Mouse (Mus musculus): ENCODE data around the gene Anapc13. TPM values are rescaled to one million over a fixed set of nuclear protein-coding genes. Genes with fewer than 3 reads are reported as not detected.

Gene Anapc13
- polyA plus RNA-seq, 1 experiment from 2014 or later, result 146 TPM

- Histone ChIP-seq H3K27ac (ENCODE audit: low read depth, low read length) (peak overlapping the region; percentile 95), H3K36me3 (ENCODE audit: control insufficient read depth, insufficient read depth, low read length) (no peaks in the 10 kb centered on the region), H3K9me3 (ENCODE audit: control insufficient read depth, low read length) (no peaks in the 10 kb centered on the region), H3K27me3 (replicated peaks; ENCODE audit: control insufficient read depth, insufficient read depth, low read length) (no peaks in the 10 kb centered on the region), H3K4me2 (ENCODE audit: low read length) (peak overlapping the region; percentile 72), H3K4me3 (ENCODE audit: low read length) (peak overlapping the region; percentile 69), H3K9ac (ENCODE audit: low read depth, low read length) (peak overlapping the region; percentile 93), H3K4me1 (ENCODE audit: control insufficient read depth, insufficient read depth, low read depth, low read length) (peaks cover 17% of the 10 kb centered on the region)
- 2% methylated on average over 26 of the region's 27 CpGs for WGBS
- peak; percentile 57 for ATAC-seq
Observed at GRCm38 (mm10) chr9:102625401-102625982, 604 bp upstream of the Anapc13 start.

- H3K4me1 ChIP-seq (ENCODE audit: control insufficient read depth, insufficient read depth, low read depth, low read length), result peaks cover 17% of the 10 kb centered on the region
- H3K27me3 ChIP-seq (replicated peaks; ENCODE audit: control insufficient read depth, insufficient read depth, low read length), result no peaks in the 10 kb centered on the region
- peak overlapping the region; percentile 69 for H3K4me3 ChIP-seq (ENCODE audit: low read length)
- ATAC-seq, result no peak
- no peaks in the 10 kb centered on the region; the same call in 1 of the 2 replicates for H3K36me3 ChIP-seq (ENCODE audit: control insufficient read depth, insufficient read depth, low read length)
- H3K9me3 ChIP-seq (ENCODE audit: control insufficient read depth, low read length), result no peaks in the 10 kb centered on the region
- 2% methylated on average over 9 of the region's 9 CpGs for whole genome bisulfite sequencing
- peak overlapping the region; percentile 81 for H3K4me2 ChIP-seq (ENCODE audit: low read length)
- H3K27ac ChIP-seq (ENCODE audit: low read depth, low read length), result peak overlapping the region; percentile 95
- H3K9ac ChIP-seq (ENCODE audit: low read depth, low read length), result peak overlapping the region; percentile 93
Observed at GRCm38 (mm10) chr9:102626839-102627225, 736 bp downstream of the Anapc13 start.

DNA sequence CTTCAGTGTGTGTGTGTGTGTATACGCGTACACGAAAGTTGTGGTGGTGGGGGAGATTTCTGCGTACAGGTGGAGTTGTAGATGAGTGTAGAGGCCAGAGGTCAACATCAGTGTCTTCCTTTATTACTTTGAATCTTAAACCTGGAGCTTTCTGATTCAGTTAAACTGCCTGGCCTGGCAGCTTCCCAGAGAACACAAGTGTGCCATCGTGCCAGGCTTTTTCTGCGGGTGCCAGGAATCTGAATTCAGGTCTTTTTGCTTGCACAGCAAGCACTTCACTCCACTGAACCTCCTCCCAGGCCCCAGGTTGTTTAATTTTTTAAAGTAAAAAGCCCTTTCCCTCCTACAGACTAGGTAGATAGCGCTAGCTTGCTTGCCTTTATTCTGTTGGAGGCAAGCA lies 1.3 kb downstream of the Anapc13 start:
- Histone ChIP-seq H3K9ac (ENCODE audit: low read depth, low read length) (peak overlapping the region; percentile 93), H3K27ac (ENCODE audit: low read depth, low read length) (peak overlapping the region; percentile 95)
- no peak for ATAC-seq

GRCm38 (mm10) chr9:102629052-102629451 lies 3.0 kb downstream of the Anapc13 start:
- Histone ChIP-seq H3K27me3 (replicated peaks; ENCODE audit: control insufficient read depth, insufficient read depth, low read length) (no peaks in the 10 kb centered on the region), H3K9ac (ENCODE audit: low read depth, low read length) (no peak overlapping the region), H3K27ac (ENCODE audit: low read depth, low read length) (no peak overlapping the region), H3K4me3 (ENCODE audit: low read length) (no peak overlapping the region), H3K36me3 (ENCODE audit: control insufficient read depth, insufficient read depth, low read length) (no peaks in the 10 kb centered on the region; the same call in none of the 2 replicates), H3K9me3 (ENCODE audit: control insufficient read depth, low read length) (no peaks in the 10 kb centered on the region), H3K4me2 (ENCODE audit: low read length) (no peak overlapping the region), H3K4me1 (ENCODE audit: control insufficient read depth, insufficient read depth, low read depth, low read length) (peaks cover 17% of the 10 kb centered on the region)
- WGBS, result 74% methylated on average over 7 of the region's 7 CpGs
- no peak for ATAC-seq

More for the DNA sequence above, 1.3 kb downstream of the Anapc13 start:
- H3K4me2 ChIP-seq (ENCODE audit: low read length), result peak overlapping the region; percentile 81
- peaks cover 17% of the 10 kb centered on the region for H3K4me1 ChIP-seq (ENCODE audit: control insufficient read depth, insufficient read depth, low read depth, low read length)
- 92% methylated on average over 7 of the region's 7 CpGs for WGBS
- peak overlapping the region; percentile 69; the same call in 1 of the 2 replicates for H3K4me3 ChIP-seq (ENCODE audit: low read length)
- no peaks in the 10 kb centered on the region; the same call in 1 of the 2 replicates for H3K36me3 ChIP-seq (ENCODE audit: control insufficient read depth, insufficient read depth, low read length)
- no peaks in the 10 kb centered on the region for H3K9me3 ChIP-seq (ENCODE audit: control insufficient read depth, low read length)
- no peaks in the 10 kb centered on the region for H3K27me3 ChIP-seq (replicated peaks; ENCODE audit: control insufficient read depth, insufficient read depth, low read length)

- no peak for ATAC-seq
- Histone ChIP-seq H3K9me3 (ENCODE audit: control insufficient read depth, low read length) (no peaks in the 10 kb centered on the region), H3K27ac (ENCODE audit: low read depth, low read length) (no peak overlapping the region), H3K4me2 (ENCODE audit: low read length) (no peak overlapping the region), H3K36me3 (ENCODE audit: control insufficient read depth, insufficient read depth, low read length) (no peaks in the 10 kb centered on the region; the same call in none of the 2 replicates), H3K4me3 (ENCODE audit: low read length) (no peak overlapping the region), H3K27me3 (replicated peaks; ENCODE audit: control insufficient read depth, insufficient read depth, low read length) (no peaks in the 10 kb centered on the region), H3K4me1 (ENCODE audit: control insufficient read depth, insufficient read depth, low read depth, low read length) (peaks cover 9% of the 10 kb centered on the region), H3K9ac (ENCODE audit: low read depth, low read length) (no peak overlapping the region)
- 65% methylated on average over 2 of the region's 2 CpGs for WGBS
Observed at GRCm38 (mm10) chr9:102631589-102632147, 5.6 kb downstream of the Anapc13 start.

- H3K36me3 ChIP-seq (ENCODE audit: control insufficient read depth, insufficient read depth, low read length), result no peaks in the 10 kb centered on the region; the same call in none of the 2 replicates
- H3K9me3 ChIP-seq (ENCODE audit: control insufficient read depth, low read length), result no peaks in the 10 kb centered on the region
- no peaks in the 10 kb centered on the region for H3K27me3 ChIP-seq (replicated peaks; ENCODE audit: control insufficient read depth, insufficient read depth, low read length)
- H3K4me1 ChIP-seq (ENCODE audit: control insufficient read depth, insufficient read depth, low read depth, low read length), result peaks cover 5% of the 10 kb centered on the region
- WGBS, result 88% methylated on average over 4 of the region's 4 CpGs
- no peak overlapping the region for H3K9ac ChIP-seq (ENCODE audit: low read depth, low read length)
- no peak for ATAC-seq
- H3K4me2 ChIP-seq (ENCODE audit: low read length), result no peak overlapping the region
- H3K27ac ChIP-seq (ENCODE audit: low read depth, low read length), result no peak overlapping the region
- no peak overlapping the region for H3K4me3 ChIP-seq (ENCODE audit: low read length)
Observed at GRCm38 (mm10) chr9:102632173-102632572, 6.1 kb downstream of the Anapc13 start.

- Histone ChIP-seq H3K27ac (ENCODE audit: low read depth, low read length) (no peak overlapping the region), H3K4me3 (ENCODE audit: low read length) (no peak overlapping the region), H3K27me3 (replicated peaks; ENCODE audit: control insufficient read depth, insufficient read depth, low read length) (no peaks in the 10 kb centered on the region), H3K9ac (ENCODE audit: low read depth, low read length) (no peak overlapping the region), H3K4me2 (ENCODE audit: low read length) (no peak overlapping the region), H3K36me3 (ENCODE audit: control insufficient read depth, insufficient read depth, low read length) (no peaks in the 10 kb centered on the region; the same call in none of the 2 replicates), H3K4me1 (ENCODE audit: control insufficient read depth, insufficient read depth, low read depth, low read length) (no peaks in the 10 kb centered on the region), H3K9me3 (ENCODE audit: control insufficient read depth, low read length) (no peaks in the 10 kb centered on the region)
- peak; percentile 74; the same call in 1 of the 2 replicates for ATAC-seq
- 27% methylated on average over 1 of the region's 1 CpGs for WGBS
Observed at GRCm38 (mm10) chr9:102632923-102633537, 6.9 kb downstream of the Anapc13 start.

DNA sequence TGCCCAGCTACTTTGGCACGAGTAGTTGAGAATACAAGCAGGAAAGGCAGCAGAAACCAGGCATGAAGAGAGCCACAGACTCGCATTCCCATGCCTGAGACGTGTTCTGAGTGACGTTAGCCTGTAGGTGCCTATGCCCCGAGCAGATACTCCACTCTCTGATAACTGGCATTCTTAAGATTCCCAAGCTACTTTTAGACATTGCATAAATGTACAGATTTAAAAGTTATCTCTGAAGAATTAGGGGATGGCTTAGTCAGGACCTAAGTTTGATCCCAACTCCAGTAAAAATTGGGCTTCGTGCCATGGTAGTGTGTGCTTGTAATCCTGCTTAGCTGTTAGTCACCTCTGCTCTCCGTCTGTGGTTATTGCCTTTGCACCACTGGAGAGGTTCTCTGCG lies 8.4 kb downstream of the Anapc13 start:
- WGBS, result 88% methylated on average over 8 of the region's 8 CpGs
- Histone ChIP-seq H3K4me1 (ENCODE audit: control insufficient read depth, insufficient read depth, low read depth, low read length) (no peaks in the 10 kb centered on the region), H3K27ac (ENCODE audit: low read depth, low read length) (no peak overlapping the region), H3K4me2 (ENCODE audit: low read length) (no peak overlapping the region), H3K36me3 (ENCODE audit: control insufficient read depth, insufficient read depth, low read length) (no peaks in the 10 kb centered on the region; the same call in none of the 2 replicates), H3K4me3 (ENCODE audit: low read length) (no peak overlapping the region), H3K27me3 (replicated peaks; ENCODE audit: control insufficient read depth, insufficient read depth, low read length) (no peaks in the 10 kb centered on the region), H3K9me3 (ENCODE audit: control insufficient read depth, low read length) (no peaks in the 10 kb centered on the region), H3K9ac (ENCODE audit: low read depth, low read length) (no peak overlapping the region)
- no peak for ATAC-seq

DNA sequence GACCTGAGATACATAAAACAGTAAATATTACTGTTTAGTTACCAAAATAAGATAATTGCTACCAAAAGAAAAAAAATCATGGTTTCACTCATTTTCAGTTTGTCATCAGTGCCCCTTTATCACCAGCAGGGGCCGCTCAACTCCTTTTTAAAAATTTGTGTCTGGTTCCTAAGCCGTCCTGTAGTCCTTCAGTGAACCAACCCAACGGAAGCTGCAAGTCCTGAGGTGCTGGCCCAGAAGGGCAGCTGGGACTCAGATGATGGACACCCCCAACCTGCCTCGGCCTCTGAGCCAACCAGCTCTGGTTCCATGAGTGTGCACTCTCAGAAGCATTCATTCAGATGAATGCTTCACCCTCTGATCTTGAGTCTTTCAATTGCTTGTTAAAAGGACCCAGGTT lies 10.5 kb downstream of the Anapc13 start:
- Histone ChIP-seq H3K9ac (ENCODE audit: low read depth, low read length) (no peak overlapping the region), H3K4me1 (ENCODE audit: control insufficient read depth, insufficient read depth, low read depth, low read length) (no peaks in the 10 kb centered on the region), H3K27me3 (replicated peaks; ENCODE audit: control insufficient read depth, insufficient read depth, low read length) (no peaks in the 10 kb centered on the region), H3K27ac (ENCODE audit: low read depth, low read length) (no peak overlapping the region), H3K36me3 (ENCODE audit: control insufficient read depth, insufficient read depth, low read length) (no peaks in the 10 kb centered on the region; the same call in none of the 2 replicates), H3K9me3 (ENCODE audit: control insufficient read depth, low read length) (no peaks in the 10 kb centered on the region), H3K4me2 (ENCODE audit: low read length) (no peak overlapping the region), H3K4me3 (ENCODE audit: low read length) (no peak overlapping the region)
- 4% methylated on average over 4 of the region's 4 CpGs for whole genome bisulfite sequencing
- ATAC-seq, result peak; percentile 65
